Mouse (Mus musculus) embryonic fibroblast, embryonic 13.5 days (primary cell): ENCODE data around the gene Thsd4.

Experiments
- CTCF ChIP-seq: IDR thresholded peaks from 2 replicates; pipeline ENCODE4 v1.5.1; 2011; ENCODE audit warnings: mild to moderate bottlenecking, control low read depth, low read length, moderate library complexity, borderline replicate concordance; ENCODE audit not compliant: insufficient read depth
- POLR2A ChIP-seq: IDR thresholded peaks from 2 replicates; pipeline ENCODE4 v1.6.1; 2011; ENCODE audit warnings: low read depth, mild to moderate bottlenecking, control low read depth, low read length, moderate library complexity

GRCm38 (mm10) chr9:60063191-60063720 lies 458.6 kb downstream of the Thsd4 start:
- TF ChIP-seq CTCF (no peak), POLR2A (no peak)
